In genomic region chrX:97431391-97431803, GRCm38 (mm10) we compare ENCODE assay signal across 8 mouse cellular contexts. TPM values are rescaled to one million over a fixed set of nuclear protein-coding genes. Genes with fewer than 3 reads are reported as not detected.
DNase-seq lines count a peak whose midpoint lies in the region; ATAC-seq lines count a peak whose summit lies in the region.

No protein-coding gene starts in this region.

- DNase-seq in MN1 (ENCODE audit: low spot score): peak; percentile 11
- peak; percentile 28 for DNase-seq in heart, postnatal 4 days
- peak; percentile 62 for DNase-seq in layer of hippocampus, adult 11-12 months (ENCODE audit: low spot score)
- DNase-seq in thymus, postnatal 25 days: peak; percentile 1

- H3K27me3 ChIP-seq in forebrain, embryonic 15.5 days: no peaks in the 10 kb centered on the region
- H3K27me3 ChIP-seq in liver, embryonic 15.5 days: no peaks in the 10 kb centered on the region
- no peaks in the 10 kb centered on the region for H3K27me3 ChIP-seq in neural tube, embryonic 13.5 days

- peak overlapping the region; percentile 47 for H3K9ac ChIP-seq in forebrain, embryonic 15.5 days (replicated peaks)
- no peak overlapping the region for H3K9ac ChIP-seq in liver, embryonic 15.5 days
- peak overlapping the region; percentile 56; the same call in 1 of the 2 replicates for H3K9ac ChIP-seq in neural tube, embryonic 13.5 days

- no peaks in the 10 kb centered on the region for H3K9me3 ChIP-seq in forebrain, embryonic 15.5 days
- no peaks in the 10 kb centered on the region for H3K9me3 ChIP-seq in liver, embryonic 15.5 days (replicated peaks)
- H3K9me3 ChIP-seq in neural tube, embryonic 13.5 days: no peaks in the 10 kb centered on the region

- WGBS in forebrain, embryonic 15.5 days: 11% methylated on average over 6 of the region's 6 CpGs
- 12% methylated on average over 6 of the region's 6 CpGs for WGBS in liver, embryonic 15.5 days (ENCODE audit: insufficient replicate concordance)
- WGBS in neural tube, embryonic 13.5 days: 17% methylated on average over 6 of the region's 6 CpGs

- no peaks in the 10 kb centered on the region for H3K4me1 ChIP-seq in forebrain, embryonic 15.5 days
- H3K4me1 ChIP-seq in liver, embryonic 15.5 days (replicated peaks): no peaks in the 10 kb centered on the region
- H3K4me1 ChIP-seq in neural tube, embryonic 13.5 days (replicated peaks): no peaks in the 10 kb centered on the region

- H3K4me3 ChIP-seq in forebrain, embryonic 15.5 days: peak overlapping the region; percentile 40
- H3K4me3 ChIP-seq in liver, embryonic 15.5 days (replicated peaks): peak overlapping the region; percentile 29
- peak overlapping the region; percentile 38 for H3K4me3 ChIP-seq in neural tube, embryonic 13.5 days

- H3K36me3 ChIP-seq in forebrain, embryonic 15.5 days: no peaks in the 10 kb centered on the region
- no peaks in the 10 kb centered on the region for H3K36me3 ChIP-seq in liver, embryonic 15.5 days (replicated peaks)
- no peaks in the 10 kb centered on the region for H3K36me3 ChIP-seq in neural tube, embryonic 13.5 days

- peak; percentile 81 for ATAC-seq in cerebellum, adult (ENCODE audit: insufficient number of reproducible peaks, low FRiP score, low TSS enrichment)
- ATAC-seq in forebrain, embryonic 15.5 days (replicated peaks): peak; percentile 90
- no peak for ATAC-seq in liver, embryonic 15.5 days (ENCODE audit: insufficient read depth)
- ATAC-seq in neural tube, embryonic 13.5 days (ENCODE audit: low read depth): peak; percentile 74

- no peak overlapping the region for H3K27ac ChIP-seq in forebrain, embryonic 15.5 days (replicated peaks)
- no peak overlapping the region for H3K27ac ChIP-seq in liver, embryonic 15.5 days (replicated peaks)
- no peak overlapping the region for H3K27ac ChIP-seq in neural tube, embryonic 13.5 days (replicated peaks)

- H3K4me2 ChIP-seq in forebrain, embryonic 15.5 days (replicated peaks): peak overlapping the region; percentile 44
- peak overlapping the region; percentile 33; the same call in 1 of the 2 replicates for H3K4me2 ChIP-seq in liver, embryonic 15.5 days
- peak overlapping the region; percentile 55 for H3K4me2 ChIP-seq in neural tube, embryonic 13.5 days

RNA-seq across cellular contexts. Expression of gene Eda2r, which starts 54.4 kb away (rescaled TPM):
- 1.2 and 1.8 TPM in 2 replicates for polyA plus RNA-seq in forebrain, embryonic 15.5 days (2015; fragmentation: Nextera tagmentation; extraction: Ambion mirVana)
- total RNA-seq in heart, postnatal 4 days (2021): 1 to 10 TPM; 4.6 to 6.0 TPM
- polyA plus RNA-seq in liver, embryonic 15.5 days (2015; fragmentation: Nextera tagmentation; extraction: Ambion mirVana): 0.06 and 0.25 TPM in 2 replicates
- 0.49 and 0.83 TPM in 2 replicates for polyA plus RNA-seq in neural tube, embryonic 13.5 days (2015; fragmentation: Nextera tagmentation; extraction: Ambion mirVana)

Comparison
In these comparisons a context has a peak if more than half of its experiments do, and no peak if none do; other contexts are left out.
1. DNase-seq: peak in every context shown above with its lines; median percentile 62 in layer of hippocampus, adult 11-12 months; 28 in heart, postnatal 4 days; 11 in MN1; 1 in thymus, postnatal 25 days.